Mouse (Mus musculus) 3134 (cell line): ENCODE measurements at regions not wholly inside any gene's neighbourhood (a gene's known extent, or its start where the extent isn't known, plus 50 kb on each side); places are given as distances from the start of the nearest gene placed in this dataset.

Experiments used
- DNase-seq: peaks from one replicate; pipeline ENCODE4 v3.0.0-alpha.2; 2011; ENCODE audit warnings: low spot score; ENCODE audit not compliant: insufficient read length; ENCODE audit errors: extremely low read depth

GRCm38 (mm10) chr12:118562226-118562625 is 261.0 kb upstream of the Sp4 start:
- no peak for DNase-seq

GRCm38 (mm10) chr12:118549071-118549470 is 247.8 kb upstream of the Sp4 start:
- DNase-seq: no peak

DNA sequence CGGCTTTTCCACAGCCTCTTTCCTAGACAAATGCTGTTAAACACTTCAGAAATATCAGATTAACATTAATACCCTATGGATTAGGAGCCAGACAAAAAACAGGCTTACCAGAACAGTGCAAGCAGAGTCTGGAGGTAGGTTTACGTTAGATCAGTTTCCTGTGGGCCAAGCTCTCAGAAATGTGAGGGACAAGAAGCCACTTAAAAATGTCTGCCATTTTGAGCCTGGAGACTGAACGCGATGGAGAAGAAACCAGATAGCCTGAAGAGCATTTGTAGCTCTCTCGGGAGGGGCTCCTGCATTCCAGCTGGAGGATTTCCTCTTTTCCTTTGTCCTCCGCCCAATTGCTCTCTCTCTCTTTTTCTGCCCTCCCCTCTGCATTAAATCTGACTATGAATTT is 239.1 kb upstream of the Sp4 start:
- no peak for DNase-seq

DNA sequence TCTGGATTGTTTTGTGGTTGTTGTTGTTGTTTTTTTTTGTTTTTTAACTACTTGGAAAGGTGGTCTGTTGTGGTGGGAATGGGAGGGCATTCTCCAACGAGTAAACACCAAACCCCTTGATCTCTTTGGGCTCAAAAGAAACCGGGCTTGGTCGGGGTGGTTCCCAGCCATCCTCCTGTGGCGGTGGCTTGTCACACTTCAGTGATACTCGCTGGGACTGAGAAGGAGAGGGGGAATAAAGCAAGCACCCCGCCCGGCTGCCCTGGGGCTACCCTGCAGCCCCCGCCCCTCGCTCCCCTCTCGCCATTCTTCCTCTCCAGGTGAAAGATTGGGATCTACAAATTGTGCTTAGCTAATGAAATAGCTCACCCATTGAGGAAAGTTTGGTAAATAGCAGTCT is 229.3 kb upstream of the Sp4 start:
- DNase-seq: no peak

- no peak for DNase-seq
These were observed 228.5 kb upstream of the Sp4 start for GRCm38 (mm10) chr12:118529428-118530361.

- no peak for DNase-seq
These were observed 220.5 kb upstream of the Sp4 start for GRCm38 (mm10) chr12:118521770-118522169.

GRCm38 (mm10) chr12:118521329-118521728 is 220.1 kb upstream of the Sp4 start:
- DNase-seq: no peak

DNA sequence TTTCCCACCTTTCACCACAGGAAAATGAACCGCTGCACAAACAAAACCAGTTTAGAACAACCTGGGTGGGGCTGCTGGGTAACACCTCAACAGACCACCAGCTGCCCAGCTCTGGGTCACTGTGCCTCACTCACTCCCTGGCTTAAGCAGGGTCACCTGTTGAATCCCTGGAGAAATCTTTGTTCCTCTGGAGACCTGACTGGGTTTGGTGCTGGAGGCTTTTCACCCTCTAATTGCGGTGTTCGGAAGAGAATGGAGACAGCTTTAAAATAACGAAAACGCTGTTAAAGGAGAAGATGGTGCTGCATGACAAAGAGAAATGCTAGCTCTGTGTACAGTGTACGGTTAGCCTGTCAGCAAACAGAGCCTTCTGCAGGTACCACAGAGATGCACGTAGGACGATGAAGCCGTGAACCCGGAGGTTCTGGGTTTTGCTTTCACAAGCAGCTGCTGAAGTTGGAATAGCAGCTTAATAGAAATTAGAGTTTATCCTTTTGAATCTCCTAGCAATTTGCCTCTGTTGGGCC is 218.6 kb upstream of the Sp4 start:
- no peak for DNase-seq

DNA sequence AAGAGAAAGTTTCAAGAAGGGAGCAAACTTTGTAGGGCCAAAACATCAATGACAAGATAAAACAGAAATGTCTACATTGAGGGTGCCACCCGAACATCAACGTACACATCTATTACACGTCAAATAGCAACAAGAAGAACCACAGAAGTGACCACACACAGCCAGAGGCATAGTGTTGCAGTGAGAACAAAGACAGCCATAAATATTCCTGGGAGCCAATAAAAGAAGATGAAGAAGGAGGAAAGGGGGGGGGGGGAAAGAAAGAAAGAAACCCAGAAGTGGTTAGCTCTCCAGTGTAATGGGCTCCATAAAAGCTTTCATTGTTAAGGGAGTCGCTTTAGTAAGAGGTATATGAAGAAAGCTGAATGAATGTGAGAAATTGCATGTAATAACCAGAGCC is 209.7 kb upstream of the Sp4 start:
- DNase-seq: no peak

- no peak for DNase-seq
These were observed 208.0 kb upstream of the Sp4 start for GRCm38 (mm10) chr12:118508972-118509917.

DNA sequence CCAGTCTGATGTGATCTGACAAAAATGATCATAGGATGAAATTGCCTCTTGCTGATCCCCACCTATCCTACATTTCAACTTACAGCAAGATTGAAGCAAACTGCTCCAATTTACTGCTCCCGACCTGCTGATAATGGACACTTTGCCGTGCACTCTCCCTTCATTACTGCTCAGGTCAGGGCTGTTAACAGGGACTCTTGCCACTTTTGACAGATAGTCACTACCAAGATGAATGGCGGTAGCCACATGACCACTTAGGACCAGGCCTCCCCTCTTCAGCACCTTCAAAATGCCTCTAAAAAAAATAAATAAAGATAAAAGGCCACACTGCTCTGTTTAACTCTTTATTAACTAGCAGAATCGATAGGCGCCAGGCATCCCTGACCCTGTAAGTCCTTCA is 199.2 kb upstream of the Sp4 start:
- no peak for DNase-seq

GRCm38 (mm10) chr12:118488038-118488437 is 186.8 kb upstream of the Sp4 start:
- no peak for DNase-seq

DNA sequence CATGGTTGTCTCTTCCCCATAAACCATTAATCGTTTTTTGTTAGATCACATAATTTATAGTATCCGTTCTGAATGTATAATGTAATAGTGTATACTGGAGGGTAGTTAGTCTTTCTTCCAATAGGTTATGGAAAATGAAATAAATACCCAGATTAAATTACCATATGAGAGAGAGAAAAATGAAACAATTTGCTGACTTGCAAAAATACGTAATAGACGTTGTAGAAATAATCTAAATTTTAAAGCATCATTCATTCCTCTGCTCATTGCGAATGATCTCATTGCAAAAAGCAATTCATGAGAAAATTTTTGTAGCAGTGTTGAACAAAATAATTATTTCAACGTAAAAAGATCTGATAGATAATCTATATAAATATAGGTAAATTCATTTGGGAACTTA is 185.2 kb upstream of the Sp4 start:
- no peak for DNase-seq

DNA sequence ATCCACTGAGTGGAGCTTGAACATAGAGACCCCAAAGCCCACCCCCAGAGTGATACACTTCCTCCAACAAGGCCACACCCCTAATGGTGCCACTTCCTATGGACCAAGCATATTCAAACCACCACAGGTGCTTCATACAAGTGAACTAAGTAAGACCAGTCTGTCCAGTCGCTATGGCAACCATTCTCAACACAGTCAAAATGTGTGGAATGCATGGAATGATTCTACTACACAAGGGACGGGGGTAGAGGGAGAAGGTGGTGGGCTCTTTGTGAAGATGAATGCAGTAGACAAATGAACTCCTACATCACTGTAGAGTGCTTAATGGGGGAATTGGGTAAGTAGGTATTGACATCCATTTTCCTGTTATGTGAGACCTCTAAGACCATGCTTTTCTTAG is 180.1 kb upstream of the Sp4 start:
- DNase-seq: no peak

DNA sequence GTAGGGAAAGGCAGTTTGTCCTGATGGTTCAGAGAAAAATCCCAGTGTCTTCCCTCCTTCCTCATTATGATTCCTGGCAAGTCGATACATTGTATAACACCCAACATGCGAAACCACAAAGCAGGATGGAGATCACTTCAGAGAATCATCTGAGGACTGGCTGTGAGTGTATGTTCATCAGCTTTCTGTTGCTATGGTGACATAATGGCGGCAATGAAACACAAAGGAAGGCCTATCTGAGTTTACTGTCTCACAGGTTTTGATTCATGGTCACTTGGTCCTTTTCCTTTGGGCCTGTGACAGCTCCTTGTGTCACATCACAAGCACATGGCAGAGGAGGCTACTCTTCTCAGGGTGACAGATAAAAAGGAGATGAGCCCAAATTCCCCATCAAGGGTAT is 173.5 kb upstream of the Sp4 start:
- no peak for DNase-seq

GRCm38 (mm10) chr12:118466837-118467236 is 165.6 kb upstream of the Sp4 start:
- no peak for DNase-seq

DNA sequence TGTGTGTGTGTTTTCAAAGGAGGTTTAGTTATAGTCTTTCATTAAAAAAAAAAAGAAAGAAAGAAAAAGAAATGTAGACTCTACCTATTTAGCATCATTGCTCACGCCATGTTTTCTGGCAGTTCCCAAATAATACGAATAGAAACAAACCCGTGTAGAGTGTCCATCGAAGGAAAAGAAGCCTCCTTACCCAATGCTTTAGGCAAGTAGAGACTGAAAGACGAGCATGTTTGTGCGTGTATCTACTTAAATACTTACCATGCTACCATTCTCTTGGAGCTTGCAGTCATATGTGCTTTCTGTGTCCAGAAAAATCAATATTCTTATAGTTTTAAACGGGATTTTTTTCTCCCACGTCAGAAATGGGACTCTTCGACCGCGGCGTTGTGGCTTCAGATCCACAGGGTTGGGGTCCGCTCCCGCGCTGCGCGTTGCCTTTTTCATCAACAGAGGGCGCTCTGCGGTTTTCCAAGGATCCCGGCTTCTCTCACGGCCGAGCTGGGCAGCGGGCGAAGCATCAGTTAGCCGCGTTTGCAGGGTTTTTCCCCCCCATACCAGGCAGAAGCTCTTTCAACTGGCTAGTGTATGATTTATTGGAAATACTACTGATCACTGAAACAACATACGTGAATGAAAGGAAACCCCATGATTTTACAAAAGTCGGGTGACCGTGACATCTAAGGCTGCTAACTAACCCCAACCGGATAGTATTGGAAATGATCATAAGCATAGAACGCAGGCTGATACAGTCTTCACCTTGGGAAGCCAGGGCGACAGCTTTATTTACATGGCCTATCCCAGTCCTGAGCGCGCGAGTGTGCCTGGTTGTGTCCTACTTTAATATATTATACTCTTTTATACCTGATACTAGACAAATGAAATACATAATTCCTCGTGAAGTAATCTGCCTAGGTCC is 156.5 kb upstream of the Sp4 start:
- DNase-seq: peak; percentile 23

- DNase-seq: no peak
These were observed 154.4 kb upstream of the Sp4 start for GRCm38 (mm10) chr12:118455609-118456008.

GRCm38 (mm10) chr12:118439626-118440025 is 138.4 kb upstream of the Sp4 start:
- no peak for DNase-seq

DNA sequence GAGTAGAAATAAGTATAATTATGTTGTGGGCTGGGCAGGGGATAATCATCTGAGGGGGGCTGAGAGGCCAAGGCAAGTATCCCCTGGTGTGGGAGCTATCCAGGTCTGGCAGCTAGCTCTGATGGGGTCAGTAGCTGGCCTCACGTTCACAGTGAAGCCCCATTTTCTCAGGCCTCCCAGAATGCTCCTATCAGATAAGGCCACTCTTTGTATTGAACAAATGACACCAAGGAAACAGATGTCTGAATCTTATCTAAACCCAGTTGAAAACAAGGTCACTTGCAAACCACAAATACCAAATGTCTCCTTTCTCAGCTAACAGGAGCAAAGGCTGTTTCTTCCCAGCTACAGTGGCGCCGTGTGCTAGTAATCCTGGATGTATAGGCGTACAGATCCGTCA is 137.6 kb upstream of the Sp4 start:
- no peak for DNase-seq
